In the genomic region with DNA sequence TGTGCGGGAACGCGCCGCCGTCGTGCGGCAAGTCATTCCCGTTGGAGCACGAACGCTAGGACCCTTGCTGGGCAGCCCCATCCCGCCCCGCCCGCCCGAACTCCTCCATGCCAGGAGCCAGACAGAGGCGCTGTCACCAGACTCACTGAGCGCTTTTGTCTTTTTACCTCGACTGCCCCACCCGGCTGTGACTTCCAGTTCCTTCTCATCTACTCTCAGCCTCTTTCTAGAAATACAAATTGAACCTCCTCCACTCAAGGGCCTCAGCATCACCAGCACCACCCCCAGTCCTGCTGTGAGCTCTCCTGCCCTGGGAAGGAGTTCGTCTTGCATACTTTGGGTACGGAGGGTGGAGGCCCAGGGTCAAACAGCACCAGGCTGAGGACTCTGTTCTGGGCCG, we compare ENCODE assay signal across 9 mouse cellular contexts. TPM values are rescaled to one million over a fixed set of nuclear protein-coding genes. Genes with fewer than 3 reads are reported as not detected.
DNase-seq lines count a peak whose midpoint lies in the region; ATAC-seq lines count a peak whose summit lies in the region.
"Had no signal": no experiment of that assay in that cellular context is flagged by ENCODE, and none has a peak within 500 bp of the region (broad histone marks: within the 10 kb centered on the region; RNA-seq: fewer than 3 reads in every experiment).

No protein-coding gene starts in this region.

- ATAC-seq in heart, embryonic 14.5 days (ENCODE audit: insufficient number of reproducible peaks, insufficient read depth, low FRiP score, low read depth): no peak
- ATAC-seq in hindbrain, embryonic 15.5 days (ENCODE audit: low FRiP score, low read depth): no peak
- ATAC-seq in midbrain, embryonic 13.5 days: no peak

- no peak for DNase-seq in heart, adult 8-10 months (ENCODE audit: low spot score)
- DNase-seq in brain, adult 2 months (ENCODE audit: low read depth, low spot score): peak; percentile 52
- no peak for DNase-seq in layer of hippocampus, adult 9-11 months
- DNase-seq in frontal cortex, postnatal 25 days (ENCODE audit: low spot score in 2 of 2): no peak
- DNase-seq in adrenal gland, postnatal 4 days (ENCODE audit: low spot score in 2 of 2): no peak
- DNase-seq: lung, postnatal 10 days had no signal

- H3K36me3 ChIP-seq in heart, embryonic 14.5 days (ENCODE audit: control insufficient read depth, insufficient read depth, low read length): no peaks in the 10 kb centered on the region
- no peaks in the 10 kb centered on the region for H3K36me3 ChIP-seq in hindbrain, embryonic 15.5 days
- no peaks in the 10 kb centered on the region for H3K36me3 ChIP-seq in midbrain, embryonic 13.5 days

- 7% methylated on average over 21 of the region's 21 CpGs for WGBS in heart, embryonic 14.5 days
- WGBS in hindbrain, embryonic 15.5 days: 3% methylated on average over 20 of the region's 21 CpGs
- 2% methylated on average over 21 of the region's 21 CpGs for WGBS in midbrain, embryonic 13.5 days

- peak overlapping the region; percentile 49; the same call in 1 of the 2 replicates for H3K9ac ChIP-seq in heart, embryonic 14.5 days (ENCODE audit: low read length)
- peak overlapping the region; percentile 20; the same call in 1 of the 2 replicates for H3K9ac ChIP-seq in hindbrain, embryonic 15.5 days
- peak overlapping the region; percentile 19; the same call in 1 of the 2 replicates for H3K9ac ChIP-seq in midbrain, embryonic 13.5 days (replicated peaks)

- H3K9me3 ChIP-seq in heart, embryonic 14.5 days (ENCODE audit: control insufficient read depth, low read length): no peaks in the 10 kb centered on the region
- H3K9me3 ChIP-seq in hindbrain, embryonic 15.5 days: no peaks in the 10 kb centered on the region
- H3K9me3 ChIP-seq in midbrain, embryonic 13.5 days: no peaks in the 10 kb centered on the region

- H3K4me3 ChIP-seq in heart, embryonic 14.5 days (ENCODE audit: control insufficient read depth in 1 of 2, insufficient read depth in 1 of 2, low read depth in 1 of 2, low read length in 2 of 2): peak overlapping the region; percentile 24 to 26
- peak overlapping the region; percentile 16 for H3K4me3 ChIP-seq in hindbrain, embryonic 15.5 days
- H3K4me3 ChIP-seq in midbrain, embryonic 13.5 days (replicated peaks): peak overlapping the region; percentile 16

- no peak overlapping the region for H3K27ac ChIP-seq in heart, embryonic 14.5 days (replicated peaks in 1 of 2; ENCODE audit: control insufficient read depth in 1 of 2, insufficient read depth in 1 of 2, low read depth in 2 of 2, low read length in 2 of 2)
- no peak overlapping the region for H3K27ac ChIP-seq in hindbrain, embryonic 15.5 days (replicated peaks)
- H3K27ac ChIP-seq in midbrain, embryonic 13.5 days: no peak overlapping the region

- H3K4me2 ChIP-seq in heart, embryonic 14.5 days (ENCODE audit: low read length): peak overlapping the region; percentile 63
- peak overlapping the region; percentile 51 for H3K4me2 ChIP-seq in hindbrain, embryonic 15.5 days
- peak overlapping the region; percentile 43 for H3K4me2 ChIP-seq in midbrain, embryonic 13.5 days (replicated peaks)

- peaks cover 12 to 24% of the 10 kb centered on the region in 2 experiments for H3K4me1 ChIP-seq in heart, embryonic 14.5 days (ENCODE audit: control insufficient read depth in 2 of 2, insufficient read depth in 2 of 2, low read length in 2 of 2)
- peaks cover 47% of the 10 kb centered on the region for H3K4me1 ChIP-seq in hindbrain, embryonic 15.5 days (replicated peaks)
- H3K4me1 ChIP-seq in midbrain, embryonic 13.5 days (replicated peaks): peaks cover 48% of the 10 kb centered on the region

- peaks cover 24% of the 10 kb centered on the region for H3K27me3 ChIP-seq in heart, embryonic 14.5 days (ENCODE audit: control insufficient read depth, insufficient read depth, low read length)
- H3K27me3 ChIP-seq in hindbrain, embryonic 15.5 days: no peaks in the 10 kb centered on the region
- H3K27me3 ChIP-seq in midbrain, embryonic 13.5 days: peaks cover 26% of the 10 kb centered on the region

RNA-seq across cellular contexts. Expression of gene Racgap1, which starts 2.4 kb away (rescaled TPM):
- polyA plus RNA-seq in heart, embryonic 14.5 days (2014; fragmentation: Nextera tagmentation; extraction: Ambion mirVana): 94.4 and 98.7 TPM in 2 replicates
- total RNA-seq in heart, adult 8-10 months (2022): 1 to 10 TPM in 1 of 4 experiments, under 1 TPM in 3; 0.46 to 1.6 (median 0.99) TPM
- 63.3 and 67.1 TPM in 2 replicates for polyA plus RNA-seq in hindbrain, embryonic 15.5 days (2015; fragmentation: Nextera tagmentation; extraction: Ambion mirVana)
- polyA plus RNA-seq in midbrain, embryonic 13.5 days (2015; fragmentation: Nextera tagmentation; extraction: Ambion mirVana): 118 and 125 TPM in 2 replicates
- total RNA-seq in adrenal gland, postnatal 4 days (2021): 10 to 100 TPM; 49.9 to 55.4 TPM

RNA-seq across cellular contexts. Expression of gene Asic1, which starts 16.3 kb away (rescaled TPM):
- polyA plus RNA-seq in heart, embryonic 14.5 days (2014; fragmentation: Nextera tagmentation; extraction: Ambion mirVana): 1.1 and 1.2 TPM in 2 replicates
- total RNA-seq in heart, adult 8-10 months (2022): under 1 TPM; 0.14 to 0.56 (median 0.35) TPM
- polyA plus RNA-seq in hindbrain, embryonic 15.5 days (2015; fragmentation: Nextera tagmentation; extraction: Ambion mirVana): 58.1 and 63.6 TPM in 2 replicates
- 48.0 and 54.5 TPM in 2 replicates for polyA plus RNA-seq in midbrain, embryonic 13.5 days (2015; fragmentation: Nextera tagmentation; extraction: Ambion mirVana)
- 1 to 10 TPM; 1.4 to 1.5 TPM for total RNA-seq in adrenal gland, postnatal 4 days (2021)

RNA-seq across cellular contexts. Expression of gene Smarcd1, which starts 48.1 kb away (rescaled TPM):
- polyA plus RNA-seq in heart, embryonic 14.5 days (2014; fragmentation: Nextera tagmentation; extraction: Ambion mirVana): 24.7 and 27.4 TPM in 2 replicates
- 10 to 100 TPM; 21.7 to 25.8 (median 24.5) TPM for total RNA-seq in heart, adult 8-10 months (2022)
- 89.1 and 96.4 TPM in 2 replicates for polyA plus RNA-seq in hindbrain, embryonic 15.5 days (2015; fragmentation: Nextera tagmentation; extraction: Ambion mirVana)
- 137 and 145 TPM in 2 replicates for polyA plus RNA-seq in midbrain, embryonic 13.5 days (2015; fragmentation: Nextera tagmentation; extraction: Ambion mirVana)
- total RNA-seq in adrenal gland, postnatal 4 days (2021): 100 to 1,000 TPM in 1 of 2 experiments, 10 to 100 TPM in 1; 94.9 to 103 TPM

RNA-seq across cellular contexts. Expression of gene Gm17349, which starts 51.4 kb away (rescaled TPM):
- not detected in 2 replicates for polyA plus RNA-seq in heart, embryonic 14.5 days (2014; fragmentation: Nextera tagmentation; extraction: Ambion mirVana)
- 1 to 10 TPM; 2.4 to 3.3 (median 2.9) TPM for total RNA-seq in heart, adult 8-10 months (2022)
- not detected in 2 replicates for polyA plus RNA-seq in hindbrain, embryonic 15.5 days (2015; fragmentation: Nextera tagmentation; extraction: Ambion mirVana)
- not detected in 2 replicates for polyA plus RNA-seq in midbrain, embryonic 13.5 days (2015; fragmentation: Nextera tagmentation; extraction: Ambion mirVana)
- 10 to 100 TPM; 34.8 to 45.6 TPM for total RNA-seq in adrenal gland, postnatal 4 days (2021)

RNA-seq across cellular contexts. Expression of gene Aqp6, which starts 52.7 kb away (rescaled TPM):
- polyA plus RNA-seq in heart, embryonic 14.5 days (2014; fragmentation: Nextera tagmentation; extraction: Ambion mirVana): not detected in 2 replicates
- under 1 TPM in 2 of 4 experiments, not detected in 2; 0.17 to 0.41 TPM for total RNA-seq in heart, adult 8-10 months (2022)
- polyA plus RNA-seq in hindbrain, embryonic 15.5 days (2015; fragmentation: Nextera tagmentation; extraction: Ambion mirVana): 0.78 and 1.00 TPM in 2 replicates
- 0.71 and 0.99 TPM in 2 replicates for polyA plus RNA-seq in midbrain, embryonic 13.5 days (2015; fragmentation: Nextera tagmentation; extraction: Ambion mirVana)
- under 1 TPM in 1 of 2 experiments, not detected in 1; 0.81 TPM for total RNA-seq in adrenal gland, postnatal 4 days (2021)

Comparison
In these comparisons a context has a peak if more than half of its experiments do, and no peak if none do; other contexts are left out.
1. RNA of gene Asic1, which starts 16.3 kb away (polyA plus RNA-seq): 58.1 to 63.6 TPM in hindbrain, embryonic 15.5 days and 48.0 to 54.5 TPM in midbrain, embryonic 13.5 days; 1.1 to 1.2 TPM in heart, embryonic 14.5 days; every median in the first group is over 10 times any median in the second.
2. Peak in every context shown above with its lines, with median percentiles within 50 percentile points of each other: H3K4me2 ChIP-seq, H3K4me3 ChIP-seq and H3K9ac ChIP-seq.